Mouse (Mus musculus): Measurements from ENCODE around the gene Dpagt1.
"Not testable (repeated sequence)": the region's sequence is repeated elsewhere in the genome, so short reads cannot be mapped to it uniquely, and the experiment has no call there.

The Dpagt1 gene

GRCm38 (mm10) chr9:44325768-44326370 lies at the start of gene Dpagt1:
TSS of gene Dpagt1 (plus strand) at chr9:44326019.
- no peak for DNase-seq (ENCODE audit: low spot score)

- DNase-seq (ENCODE audit: low spot score): no peak
These were observed 42.6 kb upstream of the Dpagt1 start for GRCm38 (mm10) chr9:44283183-44283582.

- no peak for DNase-seq (ENCODE audit: low spot score)
These were observed 39.5 kb upstream of the Dpagt1 start for GRCm38 (mm10) chr9:44286256-44286850.

- DNase-seq (ENCODE audit: low spot score): no peak
These were observed 38.8 kb upstream of the Dpagt1 start for GRCm38 (mm10) chr9:44287003-44287400.

- DNase-seq (ENCODE audit: low spot score): no peak
These were observed 38.3 kb upstream of the Dpagt1 start for GRCm38 (mm10) chr9:44287401-44288075.

- peak; percentile 9 for DNase-seq (ENCODE audit: low spot score)
These were observed 37.5 kb upstream of the Dpagt1 start, which contains the start of gene Abcg4 for GRCm38 (mm10) chr9:44288076-44288958. TSS of gene Abcg4 (minus strand) at chr9:44288615.

- DNase-seq (ENCODE audit: low spot score): no peak
These were observed 36.9 kb upstream of the Dpagt1 start for GRCm38 (mm10) chr9:44288959-44289291.

- DNase-seq (ENCODE audit: low spot score): no peak
These were observed 33.3 kb upstream of the Dpagt1 start for GRCm38 (mm10) chr9:44292490-44292889.

- DNase-seq (ENCODE audit: low spot score): not testable (repeated sequence)
These were observed 25.8 kb upstream of the Dpagt1 start for GRCm38 (mm10) chr9:44300001-44300400.

GRCm38 (mm10) chr9:44305466-44306079 lies 20.2 kb upstream of the Dpagt1 start, which contains the start of gene Hinfp:
TSS of gene Hinfp (minus strand) at chr9:44305671.
- peak; percentile 93 for DNase-seq (ENCODE audit: low spot score)

GRCm38 (mm10) chr9:44306532-44306931 lies 19.3 kb upstream of the Dpagt1 start:
- DNase-seq (ENCODE audit: low spot score): no peak

GRCm38 (mm10) chr9:44307248-44307647 lies 18.6 kb upstream of the Dpagt1 start:
- DNase-seq (ENCODE audit: low spot score): no peak

GRCm38 (mm10) chr9:44309756-44310155 lies 16.1 kb upstream of the Dpagt1 start:
- no peak for DNase-seq (ENCODE audit: low spot score)

GRCm38 (mm10) chr9:44310750-44311135 lies 15.1 kb upstream of the Dpagt1 start:
- no peak for DNase-seq (ENCODE audit: low spot score)

GRCm38 (mm10) chr9:44311136-44312134 lies 14.4 kb upstream of the Dpagt1 start:
- no peak for DNase-seq (ENCODE audit: low spot score)

- DNase-seq (ENCODE audit: low spot score): no peak
These were observed 12.2 kb upstream of the Dpagt1 start for GRCm38 (mm10) chr9:44313476-44314256.

- DNase-seq (ENCODE audit: low spot score): no peak
These were observed 11.6 kb upstream of the Dpagt1 start for GRCm38 (mm10) chr9:44314257-44314547.

GRCm38 (mm10) chr9:44314910-44315309 lies 10.9 kb upstream of the Dpagt1 start:
- DNase-seq (ENCODE audit: low spot score): no peak

- no peak for DNase-seq (ENCODE audit: low spot score)
These were observed 8.4 kb upstream of the Dpagt1 start for GRCm38 (mm10) chr9:44317452-44317851.
